Mouse (Mus musculus): Measurements from ENCODE around the gene Inmt. TPM values are rescaled to one million over a fixed set of nuclear protein-coding genes. Genes with fewer than 3 reads are reported as not detected.

Gene Inmt
- polyA plus RNA-seq, 1 experiment, result 30.3 TPM

GRCm38 (mm10) chr6:55146138-55146537 lies 28.7 kb downstream of the Inmt start:
- no peak overlapping the region for H3K27ac ChIP-seq (ENCODE audit: insufficient read depth, low read depth, low read length)

GRCm38 (mm10) chr6:55145285-55145684 lies 29.6 kb downstream of the Inmt start:
- TF ChIP-seq POLR2A (IDR thresholded peaks at IDR 0.05; ENCODE audit: low read depth, low read length) (no peak), CTCF (conservative IDR thresholded peaks at IDR 0.05; ENCODE audit: insufficient read depth, insufficient read length, low read depth, low read length) (no peak)
- no peaks in the 10 kb centered on the region for H3K36me3 ChIP-seq (ENCODE audit: control insufficient read depth, insufficient read depth, low read length)
- H3K4me3 ChIP-seq (ENCODE audit: insufficient read depth, low read depth, low read length), result no peak overlapping the region
- DNase-seq, result peak; percentile 63
- H3K27ac ChIP-seq (ENCODE audit: insufficient read depth, low read depth, low read length), result no peak overlapping the region
- no peaks in the 10 kb centered on the region for H3K27me3 ChIP-seq (replicated peaks; ENCODE audit: control insufficient read depth, insufficient read depth, low read length)
- no peaks in the 10 kb centered on the region for H3K4me1 ChIP-seq (ENCODE audit: control insufficient read depth, insufficient read depth, low read length)
- 64% methylated on average over 5 of the region's 5 CpGs for WGBS

More at GRCm38 (mm10) chr6:55146138-55146537, 28.7 kb downstream of the Inmt start:
- 53% methylated on average over 4 of the region's 4 CpGs for WGBS
- Histone ChIP-seq H3K36me3 (ENCODE audit: control insufficient read depth, insufficient read depth, low read length) (no peaks in the 10 kb centered on the region), H3K4me3 (ENCODE audit: insufficient read depth, low read depth, low read length) (no peak overlapping the region), H3K27me3 (replicated peaks; ENCODE audit: control insufficient read depth, insufficient read depth, low read length) (no peaks in the 10 kb centered on the region), H3K4me1 (ENCODE audit: control insufficient read depth, insufficient read depth, low read length) (no peaks in the 10 kb centered on the region)
- no peak for DNase-seq
- TF ChIP-seq CTCF (conservative IDR thresholded peaks at IDR 0.05; ENCODE audit: insufficient read depth, insufficient read length, low read depth, low read length) (no peak), POLR2A (IDR thresholded peaks at IDR 0.05; ENCODE audit: low read depth, low read length) (no peak)

GRCm38 (mm10) chr6:55138343-55138742 lies 36.5 kb downstream of the Inmt start:
- no peaks in the 10 kb centered on the region for H3K27me3 ChIP-seq (replicated peaks; ENCODE audit: control insufficient read depth, insufficient read depth, low read length)
- no peaks in the 10 kb centered on the region for H3K36me3 ChIP-seq (ENCODE audit: control insufficient read depth, insufficient read depth, low read length)
- H3K4me1 ChIP-seq (ENCODE audit: control insufficient read depth, insufficient read depth, low read length), result no peaks in the 10 kb centered on the region
- TF ChIP-seq CTCF (conservative IDR thresholded peaks at IDR 0.05; ENCODE audit: insufficient read depth, insufficient read length, low read depth, low read length) (no peak), POLR2A (IDR thresholded peaks at IDR 0.05; ENCODE audit: low read depth, low read length) (no peak)
- H3K4me3 ChIP-seq (ENCODE audit: insufficient read depth, low read depth, low read length), result no peak overlapping the region
- H3K27ac ChIP-seq (ENCODE audit: insufficient read depth, low read depth, low read length), result no peak overlapping the region
- DNase-seq, result no peak

DNA sequence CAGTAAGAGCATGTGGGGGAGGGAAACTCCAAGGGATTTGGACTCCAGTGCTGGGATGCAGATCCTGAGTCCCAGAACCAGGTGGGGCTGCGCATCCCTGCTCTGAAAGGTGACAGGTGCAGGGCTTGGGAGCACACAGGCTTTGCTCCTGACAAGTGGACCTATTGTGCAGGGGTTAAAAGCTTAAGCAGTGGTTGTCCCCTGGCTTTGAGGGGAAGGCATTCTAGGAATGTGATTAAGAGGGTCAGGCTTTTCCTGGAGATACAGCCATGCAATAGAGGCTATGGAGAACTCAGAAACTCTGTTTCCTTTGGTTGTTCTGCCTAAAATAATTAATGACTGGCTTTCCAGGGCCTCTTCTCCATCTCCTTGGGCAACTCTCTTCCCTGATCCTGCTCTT lies 41.4 kb downstream of the Inmt start:
- no peak overlapping the region for H3K27ac ChIP-seq (ENCODE audit: insufficient read depth, low read depth, low read length)
- 90% methylated on average over 1 of the region's 1 CpGs for WGBS
- no peak for DNase-seq

DNA sequence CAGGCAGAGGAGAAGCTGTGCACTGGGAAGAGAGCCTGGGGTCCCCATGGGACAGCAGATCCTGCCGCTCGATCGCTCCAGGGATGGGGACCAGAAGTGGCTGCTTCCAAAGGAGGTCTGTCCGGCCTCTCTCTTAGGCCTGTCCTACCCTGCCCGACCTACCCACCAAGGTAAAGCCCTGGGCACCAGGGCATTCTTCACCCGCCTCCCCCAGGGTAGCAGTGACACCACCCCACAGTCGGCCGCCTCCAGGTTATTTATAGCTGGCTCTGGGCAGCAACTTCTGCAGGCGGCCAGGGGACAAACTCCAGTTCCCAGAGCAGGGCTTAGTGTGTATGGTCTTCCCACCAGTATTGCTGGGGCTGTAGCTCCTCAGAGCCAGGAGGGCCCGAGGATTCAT lies 42.0 kb downstream of the Inmt start, which contains the start of gene Crhr2:
TSS of gene Crhr2 (minus strand) at position 223 of the 400 bp plus-strand sequence.
- Histone ChIP-seq H3K27ac (ENCODE audit: insufficient read depth, low read depth, low read length) (no peak within 1 kb of the TSS), H3K4me1 (ENCODE audit: control insufficient read depth, insufficient read depth, low read length) (no peaks in the 10 kb centered on the region), H3K36me3 (ENCODE audit: control insufficient read depth, insufficient read depth, low read length) (no peaks in the 10 kb centered on the region), H3K4me3 (ENCODE audit: insufficient read depth, low read depth, low read length) (no peak within 1 kb of the TSS), H3K27me3 (replicated peaks; ENCODE audit: control insufficient read depth, insufficient read depth, low read length) (no peaks in the 10 kb centered on the region)
- WGBS, result 55% methylated on average over 10 of the region's 10 CpGs
- TF ChIP-seq CTCF (conservative IDR thresholded peaks at IDR 0.05; ENCODE audit: insufficient read depth, insufficient read length, low read depth, low read length), result no peak
- TF ChIP-seq POLR2A (IDR thresholded peaks at IDR 0.05; ENCODE audit: low read depth, low read length), result no peak
- no peak for DNase-seq

More for the DNA sequence above, 41.4 kb downstream of the Inmt start:
- no peaks in the 10 kb centered on the region for H3K36me3 ChIP-seq (ENCODE audit: control insufficient read depth, insufficient read depth, low read length)
- H3K4me3 ChIP-seq (ENCODE audit: insufficient read depth, low read depth, low read length), result no peak overlapping the region
- no peak for TF ChIP-seq CTCF (conservative IDR thresholded peaks at IDR 0.05; ENCODE audit: insufficient read depth, insufficient read length, low read depth, low read length)
- no peak for TF ChIP-seq POLR2A (IDR thresholded peaks at IDR 0.05; ENCODE audit: low read depth, low read length)
- no peaks in the 10 kb centered on the region for H3K27me3 ChIP-seq (replicated peaks; ENCODE audit: control insufficient read depth, insufficient read depth, low read length)
- no peaks in the 10 kb centered on the region for H3K4me1 ChIP-seq (ENCODE audit: control insufficient read depth, insufficient read depth, low read length)

DNA sequence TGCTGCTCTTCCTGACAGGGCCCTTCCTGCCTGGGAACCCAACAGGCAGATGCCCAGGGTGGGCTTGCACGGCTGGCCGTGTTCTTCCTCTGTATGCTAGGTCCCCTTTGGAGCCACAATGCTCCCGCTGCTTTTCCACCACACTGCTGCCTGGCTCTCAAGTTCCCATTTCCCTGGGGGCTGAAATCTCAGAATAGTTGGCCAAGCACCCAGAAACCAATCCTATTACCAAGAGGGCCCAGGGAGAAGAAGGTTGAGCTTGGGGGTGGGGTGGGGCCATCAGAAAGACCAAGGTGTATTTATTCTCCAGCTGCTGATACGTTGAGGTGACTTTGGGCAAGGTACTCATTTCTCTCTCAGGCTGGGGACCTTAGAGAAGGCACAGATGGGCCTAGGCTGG lies 43.5 kb downstream of the Inmt start:
- 91% methylated on average over 4 of the region's 4 CpGs for WGBS
- TF ChIP-seq POLR2A (IDR thresholded peaks at IDR 0.05; ENCODE audit: low read depth, low read length), result no peak
- TF ChIP-seq CTCF (conservative IDR thresholded peaks at IDR 0.05; ENCODE audit: insufficient read depth, insufficient read length, low read depth, low read length), result no peak
- Histone ChIP-seq H3K4me1 (ENCODE audit: control insufficient read depth, insufficient read depth, low read length) (no peaks in the 10 kb centered on the region), H3K36me3 (ENCODE audit: control insufficient read depth, insufficient read depth, low read length) (no peaks in the 10 kb centered on the region), H3K4me3 (ENCODE audit: insufficient read depth, low read depth, low read length) (no peak overlapping the region), H3K27ac (ENCODE audit: insufficient read depth, low read depth, low read length) (no peak overlapping the region), H3K27me3 (replicated peaks; ENCODE audit: control insufficient read depth, insufficient read depth, low read length) (no peaks in the 10 kb centered on the region)
- no peak for DNase-seq

- DNase-seq, result no peak
- H3K4me1 ChIP-seq (ENCODE audit: control insufficient read depth, insufficient read depth, low read length), result no peaks in the 10 kb centered on the region
- no peaks in the 10 kb centered on the region for H3K27me3 ChIP-seq (replicated peaks; ENCODE audit: control insufficient read depth, insufficient read depth, low read length)
- TF ChIP-seq POLR2A (IDR thresholded peaks at IDR 0.05; ENCODE audit: low read depth, low read length) (no peak), CTCF (conservative IDR thresholded peaks at IDR 0.05; ENCODE audit: insufficient read depth, insufficient read length, low read depth, low read length) (no peak)
- no peak overlapping the region for H3K27ac ChIP-seq (ENCODE audit: insufficient read depth, low read depth, low read length)
- H3K36me3 ChIP-seq (ENCODE audit: control insufficient read depth, insufficient read depth, low read length), result no peaks in the 10 kb centered on the region
- no peak overlapping the region for H3K4me3 ChIP-seq (ENCODE audit: insufficient read depth, low read depth, low read length)
- 57% methylated on average over 6 of the region's 6 CpGs for WGBS
These were observed 44.2 kb downstream of the Inmt start for GRCm38 (mm10) chr6:55130631-55131030.

GRCm38 (mm10) chr6:55128391-55128790 lies 46.5 kb downstream of the Inmt start:
- no peak overlapping the region for H3K27ac ChIP-seq (ENCODE audit: insufficient read depth, low read depth, low read length)
- H3K36me3 ChIP-seq (ENCODE audit: control insufficient read depth, insufficient read depth, low read length), result no peaks in the 10 kb centered on the region
- DNase-seq, result no peak
- no peaks in the 10 kb centered on the region for H3K4me1 ChIP-seq (ENCODE audit: control insufficient read depth, insufficient read depth, low read length)
- H3K27me3 ChIP-seq (replicated peaks; ENCODE audit: control insufficient read depth, insufficient read depth, low read length), result no peaks in the 10 kb centered on the region
- TF ChIP-seq POLR2A (IDR thresholded peaks at IDR 0.05; ENCODE audit: low read depth, low read length), result no peak
- no peak for TF ChIP-seq CTCF (conservative IDR thresholded peaks at IDR 0.05; ENCODE audit: insufficient read depth, insufficient read length, low read depth, low read length)
- no peak overlapping the region for H3K4me3 ChIP-seq (ENCODE audit: insufficient read depth, low read depth, low read length)
